Mouse (Mus musculus): Measurements from ENCODE around the gene Mtg2. TPM values are rescaled to one million over a fixed set of nuclear protein-coding genes. Genes with fewer than 3 reads are reported as not detected.
A peak's percentile ranks its signal among the peaks of the same experiment; 100 is the strongest.

Mtg2 gene
- total RNA-seq, 1 experiment from 2014 or later: 17.9 TPM

- DNase-seq: no peak
These were observed 34.4 kb downstream of the Mtg2 start for GRCm38 (mm10) chr2:180104659-180105377.

- no peak for DNase-seq
These were observed 35.2 kb downstream of the Mtg2 start for GRCm38 (mm10) chr2:180105441-180106190.

GRCm38 (mm10) chr2:180107081-180107480, 36.7 kb downstream of the Mtg2 start:
- DNase-seq: no peak

- DNase-seq: no peak
These were observed 37.9 kb downstream of the Mtg2 start for GRCm38 (mm10) chr2:180108285-180108684.

GRCm38 (mm10) chr2:180113909-180114890, 43.8 kb downstream of the Mtg2 start:
- DNase-seq: peak; percentile 72

GRCm38 (mm10) chr2:180115279-180115678, 44.9 kb downstream of the Mtg2 start:
- peak; percentile 56 for DNase-seq

GRCm38 (mm10) chr2:180116081-180116493, 45.7 kb downstream of the Mtg2 start:
- DNase-seq: no peak

GRCm38 (mm10) chr2:180116741-180117484, 46.5 kb downstream of the Mtg2 start:
- DNase-seq: no peak

- DNase-seq: peak; percentile 54
These were observed 47.3 kb downstream of the Mtg2 start for GRCm38 (mm10) chr2:180117485-180118194.

GRCm38 (mm10) chr2:180118661-180119438, 48.5 kb downstream of the Mtg2 start, which contains the start of gene Osbpl2:
Osbpl2 (plus strand) TSS chr2:180119306.
- peak; percentile 100 for DNase-seq

- DNase-seq: no peak
These were observed 49.3 kb downstream of the Mtg2 start for GRCm38 (mm10) chr2:180119439-180120291.

GRCm38 (mm10) chr2:180120292-180120761, 49.9 kb downstream of the Mtg2 start:
- no peak for DNase-seq

- no peak for DNase-seq
These were observed 53.8 kb downstream of the Mtg2 start for GRCm38 (mm10) chr2:180124192-180124591.

- peak; percentile 67 for DNase-seq
These were observed 55.8 kb downstream of the Mtg2 start for GRCm38 (mm10) chr2:180126195-180126594.

- DNase-seq: no peak
These were observed 57.3 kb downstream of the Mtg2 start for GRCm38 (mm10) chr2:180127675-180128074.

GRCm38 (mm10) chr2:180133231-180133630, 62.8 kb downstream of the Mtg2 start:
- DNase-seq: no peak

- no peak for DNase-seq
These were observed 63.5 kb downstream of the Mtg2 start for GRCm38 (mm10) chr2:180133911-180134310.

GRCm38 (mm10) chr2:180135414-180135813, 65.0 kb downstream of the Mtg2 start:
- no peak for DNase-seq
